Mouse (Mus musculus) MEL (cell line): ENCODE data around the gene Timp2. TPM values are rescaled to one million over a fixed set of nuclear protein-coding genes. Genes with fewer than 3 reads are reported as not detected.

Source experiments
- DNase-seq: peaks from one replicate; pipeline ENCODE4 v3.0.0; 2011; ENCODE audit warnings: low read depth, low spot score
- H3K27ac ChIP-seq: 2 replicates; pipeline ENCODE4 v1.5.1; 2012; ENCODE audit warnings: low read depth, mild to moderate bottlenecking, control low read depth, low read length, moderate library complexity; ENCODE audit not compliant: control insufficient read depth
- H3K27me3 ChIP-seq, 2 experiments: fragments of 150-350 bp in 1 of 2; sonication (generic) in 1 of 2; 2 replicates each; pipeline ENCODE4 v1.6.1; 2012; ENCODE audit warnings: low read length in 2 of 2, mild to moderate bottlenecking in 2 of 2, improper control_type of control experiment in 1 of 2, moderate library complexity in 1 of 2; ENCODE audit not compliant: insufficient read depth in 2 of 2, control insufficient read depth in 1 of 2
- H3K36me3 ChIP-seq, 2 experiments: 2 replicates each; pipeline ENCODE4 v1.6.1; 2012 to 2014; ENCODE audit warnings: low read length in 2 of 2, improper control_type of control experiment in 1 of 2, inconsistent platforms in 1 of 2, mild to moderate bottlenecking in 1 of 2; ENCODE audit not compliant: insufficient read depth in 2 of 2, control insufficient read depth in 1 of 2
- H3K4me1 ChIP-seq, 2 experiments: fragments of 150-350 bp in 1 of 2; sonication (generic) in 1 of 2; 2 replicates each; pipeline ENCODE4 v1.6.1; 2012; ENCODE audit warnings: low read length in 2 of 2, improper control_type of control experiment in 1 of 2, mild to moderate bottlenecking in 1 of 2; ENCODE audit not compliant: insufficient read depth in 2 of 2, control insufficient read depth in 1 of 2
- H3K4me3 ChIP-seq, 2 experiments: fragments of 150-350 bp in 1 of 2; sonication (generic) in 1 of 2; 2 replicates each; pipeline ENCODE4 v1.5.1; 2012; ENCODE audit warnings: low read depth in 2 of 2, low read length in 2 of 2, mild to moderate bottlenecking in 2 of 2, moderate library complexity in 2 of 2, control low read depth in 1 of 2, improper control_type of control experiment in 1 of 2; ENCODE audit not compliant: control insufficient read depth in 1 of 2, insufficient read depth in 1 of 2
- H3K79me2 ChIP-seq: 2 replicates; pipeline ENCODE4 v1.6.1; 2012; ENCODE audit warnings: mild to moderate bottlenecking, low read length, moderate library complexity; ENCODE audit not compliant: control insufficient read depth, poor library complexity, insufficient read depth
- H3K9ac ChIP-seq: 2 replicates; pipeline ENCODE4 v1.6.1; 2012; ENCODE audit warnings: low read depth, mild to moderate bottlenecking, control low read depth, low read length, moderate library complexity; ENCODE audit not compliant: control insufficient read depth, poor library complexity, severe bottlenecking
- H3K9me3 ChIP-seq: fragments of 150-350 bp; sonication (generic); replicated peaks from 2 replicates; pipeline ENCODE4 v1.6.1; 2012; ENCODE audit warnings: mild to moderate bottlenecking, low read length, improper control_type of control experiment, moderate library complexity; ENCODE audit not compliant: insufficient read depth
- CTCF ChIP-seq, 3 experiments: IDR thresholded peaks in 2 of 3; conservative IDR thresholded peaks in 1 of 3; 2 replicates each; pipeline ENCODE4 v1.5.1; 2011 to 2012; ENCODE audit warnings: low read length in 3 of 3, low read depth in 2 of 3, mild to moderate bottlenecking in 2 of 3, improper control_type of control experiment in 1 of 3, inconsistent platforms in 1 of 3, mixed read lengths in 1 of 3, moderate library complexity in 1 of 3; ENCODE audit not compliant: control insufficient read depth in 1 of 3, insufficient read depth in 1 of 3, poor library complexity in 1 of 3, severe bottlenecking in 1 of 3
- ETS1 ChIP-seq: IDR thresholded peaks from 2 replicates; pipeline ENCODE4 v1.6.1; 2012; ENCODE audit warnings: low read depth, mild to moderate bottlenecking, inconsistent platforms, low read length, improper control_type of control experiment, moderate library complexity
- JUND ChIP-seq: IDR thresholded peaks from 2 replicates; pipeline ENCODE4 v1.6.1; 2011; ENCODE audit warnings: low read depth, mild to moderate bottlenecking, improper control_type of control experiment, low read length
- KAT2A ChIP-seq: conservative IDR thresholded peaks from 2 replicates; pipeline ENCODE4 v1.6.1; 2012; ENCODE audit warnings: low read depth, low read length, improper control_type of control experiment, inconsistent platforms
- MXI1 ChIP-seq: IDR thresholded peaks from 2 replicates; pipeline ENCODE4 v1.6.1; 2011; ENCODE audit warnings: mild to moderate bottlenecking, low read depth, low read length, improper control_type of control experiment
- MYB ChIP-seq: IDR thresholded peaks from 2 replicates; pipeline ENCODE4 v1.6.1; 2011; ENCODE audit warnings: mild to moderate bottlenecking, low read depth, low read length, improper control_type of control experiment
- MYC ChIP-seq: IDR thresholded peaks from 2 replicates; pipeline ENCODE4 v1.6.1; 2011; ENCODE audit warnings: low read depth, mild to moderate bottlenecking, low read length, improper control_type of control experiment, moderate library complexity
- RAD21 ChIP-seq: IDR thresholded peaks from 2 replicates; pipeline ENCODE4 v1.6.1; 2011; ENCODE audit warnings: mild to moderate bottlenecking, low read depth, low read length, improper control_type of control experiment
- RCOR1 ChIP-seq: IDR thresholded peaks from 2 replicates; pipeline ENCODE4 v1.6.1; 2012; ENCODE audit warnings: low read depth, mild to moderate bottlenecking, inconsistent platforms, low read length, improper control_type of control experiment
- SIN3A ChIP-seq: IDR thresholded peaks from 2 replicates; pipeline ENCODE4 v1.6.1; 2012; ENCODE audit warnings: low read length, improper control_type of control experiment, inconsistent platforms
- SMC3 ChIP-seq: IDR thresholded peaks from 2 replicates; pipeline ENCODE4 v1.6.1; 2011; ENCODE audit warnings: low read depth, low read length, improper control_type of control experiment
- UBTF ChIP-seq: IDR thresholded peaks from 2 replicates; pipeline ENCODE4 v1.6.1; 2012; ENCODE audit warnings: low read depth, mild to moderate bottlenecking, inconsistent platforms, low read length, improper control_type of control experiment, moderate library complexity, borderline replicate concordance; ENCODE audit not compliant: insufficient read depth
- USF1 ChIP-seq: IDR thresholded peaks from 2 replicates; pipeline ENCODE4 v1.6.1; 2014; ENCODE audit warnings: low read depth, mild to moderate bottlenecking, inconsistent platforms, low read length, improper control_type of control experiment, moderate library complexity
- polyA plus RNA-seq, 2 experiments: library from polyadenylated mRNA; stranded (reverse) in 1 of 2; unstranded in 1 of 2; fragments of >175 nt in 1 of 2; fragments of >200 nt in 1 of 2; gene quantifications; 2 replicates each; pipeline versions ENCODE4 v1.2.1 to v1.2.4; 2012; ENCODE audit warnings: low replicate concordance in 2 of 2, low read depth in 1 of 2; ENCODE audit not compliant: insufficient read length in 2 of 2, insufficient read depth in 1 of 2, missing spikeins in 1 of 2
- total RNA-seq: library from RNA; depleted of rRNA; stranded (reverse); fragments of 300-350 nt; gene quantifications from 2 replicates; pipeline ENCODE4 v1.2.3, GENCODE M21; 2012

Gene Timp2
- total and polyA plus RNA-seq, 3 experiments: not detected

DNA sequence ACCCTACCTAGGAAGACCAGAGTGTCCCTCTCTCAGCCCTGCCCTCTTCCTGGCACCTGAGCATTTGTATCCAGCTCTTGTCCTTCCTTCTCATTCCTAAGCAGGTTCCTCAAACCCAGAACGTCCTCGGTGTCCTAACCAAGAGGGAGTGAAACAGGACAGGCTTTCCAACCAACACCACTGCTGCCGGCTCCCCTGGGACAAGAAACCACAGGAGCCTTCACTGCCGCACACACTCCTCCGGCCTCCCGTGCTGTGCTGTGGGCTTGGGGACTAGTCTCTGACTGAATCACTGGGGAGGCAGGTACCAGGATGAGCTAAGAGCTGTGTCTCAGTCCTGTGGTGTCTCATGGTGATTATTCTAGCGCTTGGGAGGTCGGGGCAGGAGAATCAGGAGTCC, 14.1 kb upstream of the Timp2 start:
- no peak overlapping the region for H3K9ac ChIP-seq
- H3K27me3 ChIP-seq: peaks cover 0 to 5% of the 10 kb centered on the region in 2 experiments; a peak in 2 of 4 replicates
- no peaks in the 10 kb centered on the region for H3K4me1 ChIP-seq

DNA sequence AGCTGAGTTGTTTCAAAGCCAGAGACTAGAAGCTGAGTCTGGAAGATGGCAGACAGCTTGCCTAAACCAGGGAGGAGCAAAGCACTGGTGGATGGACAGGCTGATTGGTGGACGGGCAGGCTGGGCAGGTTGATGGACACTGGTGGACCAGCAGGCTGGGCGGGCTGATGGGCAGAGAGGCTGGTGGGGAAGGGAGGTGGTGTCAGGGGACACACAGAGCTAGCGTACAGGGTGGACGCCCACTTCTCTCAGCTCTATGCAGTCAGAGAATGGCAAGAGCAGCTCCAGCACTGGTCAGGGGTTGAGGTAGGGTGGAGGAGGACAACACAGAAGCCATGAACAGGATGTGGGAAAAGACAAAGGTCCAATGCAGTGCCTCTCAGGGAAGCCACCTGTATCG, 13.7 kb upstream of the Timp2 start:
- no peak for DNase-seq
- Histone ChIP-seq H3K9me3 (no peaks in the 10 kb centered on the region), H3K9ac (no peak overlapping the region), H3K36me3 (no peaks in the 10 kb centered on the region), H3K27ac (no peak overlapping the region), H3K4me3 (no peak overlapping the region), H3K27me3 (peaks cover 0 to 5% of the 10 kb centered on the region in 2 experiments; a peak in 2 of 4 replicates), H3K4me1 (no peaks in the 10 kb centered on the region), H3K79me2 (no peaks in the 10 kb centered on the region)
- TF ChIP-seq KAT2A (no peak), RCOR1 (no peak), USF1 (no peak), MXI1 (no peak)

More for the DNA sequence above, 14.1 kb upstream of the Timp2 start:
- DNase-seq: no peak
- Histone ChIP-seq H3K79me2 (no peaks in the 10 kb centered on the region), H3K4me3 (no peak overlapping the region), H3K9me3 (no peaks in the 10 kb centered on the region), H3K27ac (no peak overlapping the region), H3K36me3 (no peaks in the 10 kb centered on the region)
- TF ChIP-seq CTCF (IDR thresholded peaks at IDR 0.05 in 2 of 3, conservative IDR thresholded peaks at IDR 0.05 in 1 of 3; ENCODE audit: control insufficient read depth in 1 of 3, insufficient read depth in 1 of 3, low read depth in 2 of 3, low read length in 3 of 3, poor library complexity in 1 of 3, severe bottlenecking in 1 of 3): no peak
- TF ChIP-seq SIN3A: no peak
- no peak for TF ChIP-seq USF1
- TF ChIP-seq ETS1: no peak
- no peak for TF ChIP-seq RCOR1
- TF ChIP-seq UBTF: no peak

DNA sequence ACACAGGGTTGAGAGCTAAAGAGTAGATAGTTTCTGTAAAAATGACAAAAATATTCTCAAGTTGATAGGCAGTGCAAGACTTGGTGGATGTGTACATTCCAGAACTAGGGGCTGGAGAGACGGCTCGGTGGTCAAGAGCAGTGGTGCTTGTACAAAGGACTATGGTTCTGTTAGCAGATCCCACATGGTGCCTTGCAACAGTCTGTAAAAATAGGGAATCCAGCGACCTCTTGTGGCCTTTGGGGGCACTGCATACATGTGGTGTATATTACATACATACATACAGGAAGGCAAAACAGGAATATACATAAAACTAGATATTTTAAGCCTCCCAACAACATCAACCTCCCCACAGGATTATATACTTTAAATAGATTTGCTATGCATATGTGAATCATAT, 12.8 kb upstream of the Timp2 start:
- DNase-seq: peak; percentile 63
- TF ChIP-seq JUND (no peak), RAD21 (peak; percentile 53), MYC (no peak), SMC3 (peak; percentile 30; the same call in 1 of the 2 replicates), MYB (no peak), CTCF (IDR thresholded peaks at IDR 0.05 in 2 of 3, conservative IDR thresholded peaks at IDR 0.05 in 1 of 3; ENCODE audit: control insufficient read depth in 1 of 3, insufficient read depth in 1 of 3, low read depth in 2 of 3, low read length in 3 of 3, poor library complexity in 1 of 3, severe bottlenecking in 1 of 3) (peak; percentile 30 to 59 (median 57); a peak in 5 of 6 replicates)

More for the DNA sequence above, 12.8 kb upstream of the Timp2 start:
- Histone ChIP-seq H3K36me3 (no peaks in the 10 kb centered on the region), H3K79me2 (no peaks in the 10 kb centered on the region), H3K27ac (no peak overlapping the region), H3K4me3 (no peak overlapping the region), H3K4me1 (no peaks in the 10 kb centered on the region), H3K9ac (no peak overlapping the region), H3K9me3 (no peaks in the 10 kb centered on the region), H3K27me3 (peaks cover 0 to 5% of the 10 kb centered on the region in 2 experiments; a peak in 2 of 4 replicates)
